Mouse (Mus musculus) heart, adult 2 months (tissue): ENCODE measurements at regions not wholly inside any gene's neighbourhood (a gene's known extent, or its start where the extent isn't known, plus 50 kb on each side); places are given as distances from the start of the nearest gene placed in this dataset.

ENCODE experiments used
- DNase-seq, 2 experiments: peaks; one replicate each; pipeline ENCODE4 v3.0.0; 2021
- H3K27ac ChIP-seq: fragments of 200-600 bp; 2 replicates; pipeline ENCODE4 v1.8.1; 2022
- H3K27me3 ChIP-seq: fragments of 200-500 bp; 2 replicates; pipeline ENCODE4 v1.6.1; 2012; ENCODE audit warnings: mild to moderate bottlenecking, low read length, inconsistent platforms, mixed read lengths; ENCODE audit not compliant: control insufficient read depth, insufficient read depth
- H3K36me3 ChIP-seq: fragments of 200-500 bp; 2 replicates; pipeline ENCODE4 v1.6.1; 2012; ENCODE audit warnings: low read length, inconsistent platforms; ENCODE audit not compliant: control insufficient read depth, insufficient read depth
- H3K4me1 ChIP-seq: fragments of 200-500 bp; 2 replicates; pipeline ENCODE4 v1.6.1; 2011; ENCODE audit warnings: low read length; ENCODE audit not compliant: control insufficient read depth, insufficient read depth
- H3K4me3 ChIP-seq: fragments of 200-600 bp; 2 replicates; pipeline ENCODE4 v1.8.1; 2022
- H3K79me2 ChIP-seq: fragments of 200-500 bp; replicated peaks from 2 replicates; pipeline ENCODE4 v1.6.1; 2012; ENCODE audit warnings: mild to moderate bottlenecking, inconsistent platforms, low read length, moderate library complexity, mixed read lengths; ENCODE audit not compliant: control insufficient read depth, insufficient read depth
- H3K9ac ChIP-seq: fragments of 200-500 bp; 2 replicates; pipeline ENCODE4 v1.6.1; 2012; ENCODE audit warnings: low read depth, mild to moderate bottlenecking, control low read depth, inconsistent platforms, low read length, mixed read lengths
- CTCF ChIP-seq: fragments of 200-600 bp; IDR thresholded peaks from 2 replicates; pipeline ENCODE4 v1.8.1; 2022; ENCODE audit warnings: antibody characterized with exemption, mild to moderate bottlenecking, moderate library complexity
- EP300 ChIP-seq: fragments of 200-500 bp; IDR thresholded peaks from 2 replicates; pipeline ENCODE4 v1.6.1; 2011; ENCODE audit warnings: low read depth, low read length, control low read depth; ENCODE audit not compliant: insufficient read depth
- POLR2A ChIP-seq: fragments of 200-500 bp; IDR thresholded peaks from 2 replicates; pipeline ENCODE4 v1.6.1; 2011; ENCODE audit warnings: mild to moderate bottlenecking, low read depth, low read length, control low read depth; ENCODE audit not compliant: insufficient read depth
- WGBS: fragments of 180-500 bp; shearing (Covaris S2); methylation state at CpG from one replicate; pipeline ENCODE4 v1.1.7; 2018; 5-methylcytosine and 5-hydroxymethylcytosine counted together
- intact Hi-C: fragments of 180-260 bp; cut with DNase I; formaldehyde crosslinking; loops from one replicate; pipeline ENCODE4 v1.15.1; 2025

DNA sequence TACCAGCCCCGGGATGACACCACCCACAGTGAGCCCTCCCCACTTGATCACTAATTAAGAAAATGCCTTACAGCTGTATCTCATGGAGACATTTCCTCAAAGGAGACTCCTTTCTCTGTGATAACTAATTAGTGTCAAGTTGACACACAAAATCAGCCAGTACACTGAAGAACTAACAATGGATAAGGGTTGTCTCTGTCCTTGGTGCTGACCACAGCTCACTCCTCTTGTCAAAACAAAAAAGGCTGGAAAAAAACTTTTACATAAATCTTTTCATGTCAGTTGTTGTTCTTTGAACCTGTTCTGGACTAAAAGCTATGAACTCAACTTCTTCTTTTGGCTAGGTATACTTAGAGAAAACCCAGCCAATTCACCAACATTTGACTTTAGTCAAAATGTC, 221.1 kb upstream of the Adcy2 start:
- WGBS: 56% methylated on average over 1 of the region's 1 CpGs
- Histone ChIP-seq H3K36me3 (no peaks in the 10 kb centered on the region), H3K27me3 (no peaks in the 10 kb centered on the region), H3K9ac (no peak overlapping the region), H3K79me2 (no peaks in the 10 kb centered on the region), H3K27ac (no peak overlapping the region), H3K4me1 (no peaks in the 10 kb centered on the region), H3K4me3 (no peak overlapping the region)
- no peak for TF ChIP-seq EP300
- TF ChIP-seq POLR2A: no peak
- TF ChIP-seq CTCF: no peak
- DNase-seq: no peak
- intact Hi-C loops: no loop called here

DNA sequence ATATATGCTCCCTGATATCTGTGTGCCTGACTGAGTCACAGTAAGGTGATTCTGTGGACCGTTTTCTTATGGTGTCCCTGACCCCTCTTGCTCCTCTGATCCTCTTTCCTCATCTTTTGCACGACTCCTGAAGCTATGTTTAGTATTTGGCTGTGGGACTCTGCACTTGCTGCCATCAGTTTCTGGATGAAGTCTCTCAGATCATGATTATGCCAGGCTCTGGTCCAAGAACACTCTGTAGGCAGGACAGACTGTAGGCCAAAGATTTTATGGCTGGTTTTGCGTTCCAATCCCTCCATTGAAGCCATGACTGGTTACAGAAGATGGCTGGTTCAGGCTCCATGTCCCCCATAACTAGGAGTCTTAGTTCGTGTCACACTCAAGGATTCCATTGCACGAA, 227.2 kb upstream of the Adcy2 start:
- no peak for TF ChIP-seq CTCF
- TF ChIP-seq POLR2A: no peak
- no peak for TF ChIP-seq EP300
- intact Hi-C loops: no loop called here

GRCm38 (mm10) chr13:69230361-69230943, 231.1 kb upstream of the Adcy2 start:
- no peaks in the 10 kb centered on the region for H3K4me1 ChIP-seq
- no peak overlapping the region for H3K4me3 ChIP-seq
- H3K36me3 ChIP-seq: no peaks in the 10 kb centered on the region
- no peak overlapping the region for H3K27ac ChIP-seq
- TF ChIP-seq POLR2A: no peak
- TF ChIP-seq EP300: no peak
- no peak for TF ChIP-seq CTCF
- no peaks in the 10 kb centered on the region for H3K79me2 ChIP-seq
- DNase-seq: peak; percentile 27 to 43
- no peaks in the 10 kb centered on the region for H3K27me3 ChIP-seq
- H3K9ac ChIP-seq: no peak overlapping the region
- intact Hi-C loops: no loop called here
- WGBS: 65% methylated on average over 10 of the region's 10 CpGs

More for the DNA sequence above, 227.2 kb upstream of the Adcy2 start:
- Histone ChIP-seq H3K27ac (no peak overlapping the region), H3K79me2 (no peaks in the 10 kb centered on the region), H3K36me3 (no peaks in the 10 kb centered on the region), H3K4me3 (no peak overlapping the region), H3K4me1 (no peaks in the 10 kb centered on the region), H3K27me3 (no peaks in the 10 kb centered on the region), H3K9ac (no peak overlapping the region)
- DNase-seq: no peak
- 46% methylated on average over 5 of the region's 5 CpGs for WGBS

DNA sequence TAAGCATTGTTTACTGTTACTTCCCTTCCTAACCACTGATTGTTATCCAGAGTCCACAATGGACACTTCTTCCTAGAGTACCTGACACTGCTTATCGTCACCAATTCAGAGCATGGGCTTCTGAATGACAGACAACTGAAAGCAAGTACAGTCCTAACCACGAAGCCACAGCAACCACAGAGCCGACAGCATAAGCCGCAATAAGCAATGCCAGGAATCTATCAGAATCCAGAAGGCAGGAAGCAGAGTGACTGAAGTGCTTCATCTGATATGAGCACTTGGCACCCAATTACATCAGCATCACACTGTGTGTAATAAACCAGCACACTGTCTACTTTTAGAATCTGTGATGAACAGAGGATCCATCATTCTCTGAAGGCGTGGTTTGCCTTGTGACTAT, 237.0 kb upstream of the Adcy2 start:
- intact Hi-C loops: no loop called here
- 46% methylated on average over 5 of the region's 5 CpGs for WGBS
- H3K36me3 ChIP-seq: no peaks in the 10 kb centered on the region

DNA sequence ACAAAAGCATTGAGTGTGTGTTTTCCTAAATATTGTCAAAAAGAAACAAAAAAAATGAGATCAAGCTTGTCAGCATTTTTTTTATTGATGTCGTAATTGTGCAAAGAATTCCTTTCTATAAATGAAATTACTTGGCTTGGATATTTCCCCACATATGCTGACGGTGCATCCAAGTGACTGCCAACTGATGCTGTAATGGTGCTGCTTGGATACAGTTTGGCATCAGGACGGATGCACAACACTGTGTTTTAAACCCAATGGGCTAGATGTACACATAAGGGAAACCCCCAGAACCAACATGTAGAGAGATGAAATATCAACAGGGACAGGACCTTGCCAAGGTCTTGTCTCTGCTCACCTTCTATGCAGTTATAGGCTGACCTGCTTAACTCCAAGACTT, 238.6 kb upstream of the Adcy2 start:
- H3K9ac ChIP-seq: no peak overlapping the region
- DNase-seq: no peak
- H3K27me3 ChIP-seq: no peaks in the 10 kb centered on the region
- H3K4me1 ChIP-seq: no peaks in the 10 kb centered on the region
- intact Hi-C loops: no loop called here
- no peaks in the 10 kb centered on the region for H3K79me2 ChIP-seq
- no peak overlapping the region for H3K4me3 ChIP-seq
- 65% methylated on average over 3 of the region's 3 CpGs for WGBS
- no peaks in the 10 kb centered on the region for H3K36me3 ChIP-seq
- TF ChIP-seq CTCF: no peak
- no peak for TF ChIP-seq POLR2A
- no peak for TF ChIP-seq EP300
- no peak overlapping the region for H3K27ac ChIP-seq

More for the DNA sequence above, 237.0 kb upstream of the Adcy2 start:
- H3K27me3 ChIP-seq: no peaks in the 10 kb centered on the region
- no peaks in the 10 kb centered on the region for H3K79me2 ChIP-seq
- H3K9ac ChIP-seq: no peak overlapping the region
- TF ChIP-seq CTCF: no peak
- no peak for TF ChIP-seq POLR2A
- TF ChIP-seq EP300: no peak
- DNase-seq: no peak
- H3K4me3 ChIP-seq: no peak overlapping the region
- no peaks in the 10 kb centered on the region for H3K4me1 ChIP-seq
- no peak overlapping the region for H3K27ac ChIP-seq

DNA sequence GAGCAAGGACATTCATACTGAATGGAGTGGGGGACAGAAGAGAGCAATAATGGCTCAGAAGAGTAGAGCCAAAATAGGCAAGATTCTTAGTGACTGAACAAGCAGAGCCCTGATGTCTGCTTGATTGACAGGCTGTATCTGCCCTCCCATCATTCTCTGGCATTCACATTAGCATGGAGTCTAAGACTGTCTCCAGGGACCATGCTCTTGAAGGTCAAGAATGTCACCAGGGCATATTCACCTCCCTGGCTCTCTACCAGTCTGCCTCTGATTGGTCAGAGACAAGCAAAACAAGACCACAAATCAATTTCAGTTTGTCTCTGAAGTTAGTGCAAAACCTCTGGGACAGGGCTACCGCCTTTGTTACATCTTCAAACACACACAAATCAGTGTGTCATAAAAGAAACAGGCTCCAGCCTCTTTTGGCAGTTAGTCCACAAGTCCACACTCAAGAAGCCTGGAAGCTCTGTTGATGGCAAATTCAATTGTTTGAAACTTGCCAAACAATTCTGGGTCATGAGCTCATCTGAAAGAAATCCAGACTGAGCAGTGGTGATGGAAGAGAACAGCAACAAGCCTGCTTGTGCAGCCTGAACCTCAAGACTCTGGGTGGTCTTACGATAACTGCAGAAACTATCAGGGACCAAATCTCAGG, 240.0 kb upstream of the Adcy2 start:
- intact Hi-C loops: no loop called here

More for the DNA sequence above, 240.0 kb upstream of the Adcy2 start:
- no peak overlapping the region for H3K27ac ChIP-seq
- H3K27me3 ChIP-seq: no peaks in the 10 kb centered on the region
- WGBS: 61% methylated on average over 2 of the region's 2 CpGs
- H3K79me2 ChIP-seq: no peaks in the 10 kb centered on the region
- H3K9ac ChIP-seq: no peak overlapping the region
- H3K4me3 ChIP-seq: no peak overlapping the region
- no peaks in the 10 kb centered on the region for H3K4me1 ChIP-seq
- no peaks in the 10 kb centered on the region for H3K36me3 ChIP-seq
- TF ChIP-seq POLR2A (no peak), EP300 (no peak), CTCF (no peak)
- peak in 1 of 2 experiments; percentile 32 for DNase-seq
